Mouse (Mus musculus) cerebellum, postnatal 25 days (tissue): ENCODE data around the gene Slc22a5.

Source experiments
- DNase-seq, 2 experiments: peaks; one replicate each; pipeline ENCODE4 v3.0.0; 2021; ENCODE audit warnings: mixed read lengths in 2 of 2

Slc22a5 gene

DNA sequence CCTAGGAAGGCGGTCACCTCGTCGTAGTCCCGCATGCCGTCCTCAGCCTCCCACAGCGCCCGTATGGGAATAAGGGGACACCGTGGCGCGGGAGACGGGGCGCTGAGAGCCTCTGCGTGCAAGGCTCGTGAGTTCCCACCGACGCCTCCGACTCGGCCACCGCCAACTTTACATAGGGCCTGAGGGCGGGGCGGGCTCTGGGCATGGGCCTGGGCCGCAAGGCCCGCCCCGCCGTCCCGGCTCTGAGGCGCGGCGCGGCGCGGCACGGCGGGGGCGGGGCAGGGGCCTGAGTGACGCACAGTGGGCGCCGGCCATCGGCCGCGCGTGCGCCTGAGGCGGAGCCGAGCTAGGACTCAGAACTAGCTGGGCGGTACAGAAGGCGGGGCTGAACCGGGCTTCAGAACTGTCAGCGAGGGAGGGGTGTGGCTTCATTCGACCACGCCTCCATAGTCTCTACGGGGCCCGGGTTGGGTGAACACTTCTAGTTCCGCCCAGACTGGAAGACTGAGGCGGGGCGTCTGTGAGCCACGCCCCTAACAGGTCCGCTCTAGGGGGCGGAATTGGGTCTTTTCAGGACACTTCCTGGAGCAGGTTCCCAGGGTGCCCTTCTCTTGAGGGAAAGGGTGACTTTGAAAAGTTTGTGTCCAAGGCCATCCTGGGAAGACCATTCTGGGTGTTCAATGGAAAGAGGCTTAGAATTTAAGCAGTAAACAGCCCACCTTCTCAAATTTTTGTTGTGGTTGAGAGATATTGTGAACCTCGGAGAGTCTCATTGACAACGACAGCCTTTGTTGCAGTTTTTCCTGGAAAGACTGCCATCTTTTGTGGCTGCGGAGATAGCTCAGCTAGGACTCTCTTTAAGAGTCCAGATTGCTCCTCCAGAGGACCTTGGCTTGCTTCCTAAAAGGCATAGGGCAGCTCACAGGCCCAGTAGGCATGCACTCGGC lies at the start of gene Slc22a5:
Gene Slc22a5, minus strand, starts transcription at position 156 of the 947 bp plus-strand sequence.
- peak; percentile 97 to 99 for DNase-seq

- DNase-seq: peak in 1 of 2 experiments; percentile 35
Measured at GRCm38 (mm10) chr11:53931944-53932318, 40.5 kb upstream of the Slc22a5 start.

DNA sequence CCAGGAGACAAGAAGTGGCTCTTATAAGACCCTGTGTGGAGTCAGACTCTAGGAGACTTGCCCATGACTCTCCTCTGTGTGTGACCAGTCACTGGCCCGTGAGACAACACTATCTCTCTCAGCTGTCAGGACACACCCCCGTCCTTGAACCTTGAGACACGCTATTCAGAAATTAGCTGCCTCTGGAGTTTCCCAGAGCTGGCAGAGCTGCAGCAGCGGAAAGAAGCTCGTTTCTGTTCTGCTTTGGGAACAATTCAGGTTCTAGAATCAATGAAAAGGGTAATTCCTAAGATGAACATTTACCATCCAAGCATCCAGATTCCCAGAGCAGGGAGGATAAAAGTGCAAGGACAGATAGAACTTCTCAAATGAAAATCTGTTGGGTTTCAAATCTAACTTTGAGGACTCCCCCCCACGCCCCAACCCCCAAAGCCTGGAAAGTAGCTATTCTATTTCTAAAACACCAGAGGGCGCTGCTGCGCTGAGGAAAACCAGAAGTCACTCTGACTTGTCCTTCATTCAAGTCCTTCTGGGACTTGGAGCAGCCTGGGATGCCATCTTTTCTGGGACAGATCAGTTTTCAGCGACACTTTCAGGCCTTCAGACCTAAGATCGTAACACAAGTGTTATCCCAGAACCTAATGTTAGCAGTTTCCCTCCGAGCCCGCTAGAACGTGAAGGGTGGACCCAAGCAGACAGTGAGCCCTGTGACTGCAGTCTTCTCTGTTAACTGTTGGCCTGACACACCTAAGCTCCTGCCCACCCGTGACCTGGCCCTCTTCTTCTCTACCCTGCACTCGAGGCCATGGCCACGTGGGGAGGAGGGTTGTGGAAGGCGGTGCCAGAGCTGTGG lies 39.9 kb upstream of the Slc22a5 start:
- peak; percentile 70 to 73 for DNase-seq

GRCm38 (mm10) chr11:53929741-53930140 lies 38.3 kb upstream of the Slc22a5 start:
- DNase-seq: no peak

DNA sequence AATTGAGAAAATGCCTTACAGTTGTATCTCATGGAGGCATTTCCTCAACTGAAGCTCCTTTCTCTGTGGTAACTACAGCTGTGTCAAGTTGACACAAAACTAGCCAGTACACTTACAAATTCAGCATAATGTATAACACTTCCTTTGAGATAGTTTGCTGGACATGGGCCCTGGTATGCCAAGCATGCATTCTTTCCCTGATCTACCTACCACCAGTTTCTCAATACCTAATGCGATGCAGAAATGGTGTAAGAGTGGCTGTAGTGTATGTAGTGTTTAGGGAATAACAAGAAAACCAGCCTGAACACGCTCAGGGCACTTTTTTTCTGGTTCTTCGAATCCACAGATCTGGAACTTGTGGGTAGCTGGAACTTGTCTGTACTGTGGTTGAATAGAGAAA lies 37.1 kb upstream of the Slc22a5 start:
- DNase-seq: no peak

- no peak for DNase-seq
Measured at GRCm38 (mm10) chr11:53926303-53926702, 34.8 kb upstream of the Slc22a5 start.

DNA sequence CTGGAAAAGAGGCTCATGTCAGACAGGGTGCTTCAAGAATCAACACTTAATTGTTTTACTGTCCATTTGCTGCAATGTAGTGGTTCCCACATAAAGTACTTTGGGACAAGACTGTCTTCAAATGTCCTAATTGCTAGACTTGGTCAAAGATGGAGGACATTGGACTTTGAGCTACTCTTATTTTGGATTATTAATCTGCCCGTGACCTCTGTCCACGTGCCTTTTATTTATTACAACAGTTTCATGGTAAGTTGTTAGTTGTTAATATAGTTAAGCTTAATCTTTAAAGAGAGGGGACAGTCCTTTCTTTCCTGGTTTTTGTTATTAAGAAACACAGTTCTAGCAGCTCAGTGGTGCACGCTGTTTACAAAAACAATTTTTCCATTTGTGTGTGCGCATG lies 27.4 kb upstream of the Slc22a5 start:
- no peak for DNase-seq

- DNase-seq: no peak
Measured at GRCm38 (mm10) chr11:53911011-53911410, 19.6 kb upstream of the Slc22a5 start.

DNA sequence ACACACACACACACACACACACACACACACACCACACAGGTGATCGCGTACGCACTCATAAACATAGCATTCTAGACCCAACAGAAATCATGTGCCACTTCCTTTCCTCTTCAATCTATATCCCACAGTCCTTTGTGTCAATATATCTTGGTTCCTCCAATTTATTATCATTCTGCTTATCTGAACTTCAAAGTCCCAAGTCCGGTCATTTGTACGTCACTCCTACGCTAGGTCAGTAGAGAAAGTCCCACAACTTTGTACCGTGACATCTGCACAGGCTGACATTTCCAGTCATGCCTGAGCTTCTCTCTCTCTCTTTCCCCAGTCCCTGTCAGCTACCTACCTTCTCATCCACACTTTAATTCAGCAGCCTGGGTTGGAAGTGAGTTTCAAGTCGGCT lies 17.2 kb upstream of the Slc22a5 start:
- DNase-seq: no peak

GRCm38 (mm10) chr11:53904534-53904925 lies 13.1 kb upstream of the Slc22a5 start:
- DNase-seq: no peak

- no peak for DNase-seq
Measured at GRCm38 (mm10) chr11:53903781-53904533, 12.5 kb upstream of the Slc22a5 start.

DNA sequence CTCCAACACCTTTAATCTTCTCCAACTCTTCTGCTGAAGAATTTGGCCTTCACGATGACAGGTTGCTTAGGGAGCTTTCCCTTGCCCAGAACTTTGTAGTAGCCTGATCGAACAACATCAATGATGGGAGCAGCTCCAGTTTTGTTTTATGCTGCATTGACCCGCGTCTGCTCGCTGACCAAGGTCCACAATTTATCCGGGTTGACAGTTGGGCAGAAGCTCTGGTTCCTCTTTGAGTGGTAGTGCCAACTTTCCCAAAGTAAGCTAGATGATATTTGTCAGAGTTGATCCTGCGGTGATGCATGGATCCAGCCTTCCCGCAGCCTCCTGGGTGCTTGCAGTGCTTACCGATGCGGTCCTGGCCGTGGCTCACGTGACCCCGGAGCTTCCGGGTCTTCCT lies 11.3 kb upstream of the Slc22a5 start:
- no peak for DNase-seq

DNA sequence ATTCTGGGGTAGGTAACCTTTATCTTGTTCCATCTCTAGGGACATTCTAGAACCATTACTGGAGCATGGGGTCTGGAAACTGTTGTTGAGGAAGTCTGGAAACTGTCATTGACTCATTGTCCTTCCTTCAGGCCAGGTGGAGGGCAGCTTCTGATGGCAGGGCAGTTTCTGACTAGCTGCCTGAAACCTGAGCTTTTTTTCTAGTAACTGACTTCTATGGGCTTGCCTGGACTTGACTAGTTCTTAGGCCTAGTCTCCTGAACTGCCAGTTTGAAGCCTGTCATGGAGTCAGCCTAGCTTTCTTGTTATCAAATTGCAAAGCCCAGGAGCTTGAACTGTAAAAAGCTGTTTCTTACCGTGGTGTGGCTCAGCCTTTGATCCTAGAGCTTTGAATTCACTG lies 9.5 kb upstream of the Slc22a5 start:
- DNase-seq: no peak

GRCm38 (mm10) chr11:53899981-53900380 lies 8.5 kb upstream of the Slc22a5 start:
- DNase-seq: no peak

GRCm38 (mm10) chr11:53899004-53899403 lies 7.5 kb upstream of the Slc22a5 start:
- DNase-seq: no peak

DNA sequence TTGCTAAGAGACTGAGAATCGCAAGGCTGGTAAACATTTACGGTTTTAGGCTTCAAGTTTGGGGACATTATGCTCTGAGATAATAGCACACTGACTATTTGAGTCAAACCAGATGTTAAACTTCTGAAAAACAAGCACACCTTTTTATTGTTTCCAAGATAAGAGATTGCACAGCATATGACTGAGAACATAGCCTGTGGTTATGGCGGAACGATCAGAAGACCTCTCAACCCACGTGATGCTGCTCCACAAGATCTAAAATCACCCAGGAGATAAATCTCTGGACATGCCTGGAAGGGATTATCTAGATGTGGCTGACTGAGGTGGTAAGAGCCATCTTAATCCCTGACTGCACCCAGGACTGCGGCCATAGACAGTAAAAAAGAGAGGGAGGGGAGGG lies 5.5 kb upstream of the Slc22a5 start:
- no peak for DNase-seq

- no peak for DNase-seq
Measured at GRCm38 (mm10) chr11:53893451-53893850, 2.0 kb upstream of the Slc22a5 start.

GRCm38 (mm10) chr11:53892716-53893416 lies 1.4 kb upstream of the Slc22a5 start:
- peak in 1 of 2 experiments; percentile 14 for DNase-seq

DNA sequence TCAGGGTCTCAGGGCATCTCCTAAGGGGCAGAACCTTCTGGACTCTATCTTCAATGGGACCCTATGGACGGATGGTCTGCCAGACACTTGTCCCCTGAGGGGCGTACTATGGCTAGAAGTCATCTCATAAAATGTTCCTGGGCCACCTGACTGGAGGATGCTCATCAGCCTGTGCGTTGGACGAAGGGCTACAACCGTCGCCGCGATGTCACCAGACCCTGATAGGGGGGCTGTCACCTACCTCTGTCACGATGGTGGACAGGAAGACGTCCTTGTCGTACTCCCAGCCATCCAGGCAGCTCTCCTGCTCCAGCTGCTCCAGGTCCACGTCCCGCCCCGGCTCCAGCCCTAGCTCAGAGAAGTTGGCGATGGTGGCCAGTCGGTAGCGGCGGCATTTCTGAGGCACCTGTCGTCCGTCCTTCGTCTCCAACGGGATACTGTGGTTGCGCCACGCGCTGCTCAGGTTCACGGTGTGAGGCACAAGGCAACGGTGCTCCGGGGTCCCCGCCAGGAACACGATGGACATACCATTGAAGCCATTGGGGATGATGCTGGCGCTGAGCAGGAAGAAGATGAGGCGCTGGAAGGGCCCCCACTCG lies 455 bp downstream of the Slc22a5 start:
- no peak for DNase-seq

GRCm38 (mm10) chr11:53890225-53890624 lies 1.2 kb downstream of the Slc22a5 start:
- no peak for DNase-seq

GRCm38 (mm10) chr11:53889091-53889645 lies 2.3 kb downstream of the Slc22a5 start:
- no peak for DNase-seq

- DNase-seq: no peak
Measured at GRCm38 (mm10) chr11:53888242-53888641, 3.2 kb downstream of the Slc22a5 start.
